Mouse (Mus musculus) liver, embryonic 14.5 days (tissue): ENCODE results near the gene Irs3.

ENCODE experiments used
- CTCF ChIP-seq: IDR thresholded peaks from 2 replicates; pipeline ENCODE4 v1.5.1; 2016; ENCODE audit warnings: antibody characterized with exemption, low read depth, control low read depth
- EP300 ChIP-seq: IDR thresholded peaks from 2 replicates; pipeline ENCODE4 v1.6.1; 2016; ENCODE audit warnings: antibody characterized with exemption, low read depth

DNA sequence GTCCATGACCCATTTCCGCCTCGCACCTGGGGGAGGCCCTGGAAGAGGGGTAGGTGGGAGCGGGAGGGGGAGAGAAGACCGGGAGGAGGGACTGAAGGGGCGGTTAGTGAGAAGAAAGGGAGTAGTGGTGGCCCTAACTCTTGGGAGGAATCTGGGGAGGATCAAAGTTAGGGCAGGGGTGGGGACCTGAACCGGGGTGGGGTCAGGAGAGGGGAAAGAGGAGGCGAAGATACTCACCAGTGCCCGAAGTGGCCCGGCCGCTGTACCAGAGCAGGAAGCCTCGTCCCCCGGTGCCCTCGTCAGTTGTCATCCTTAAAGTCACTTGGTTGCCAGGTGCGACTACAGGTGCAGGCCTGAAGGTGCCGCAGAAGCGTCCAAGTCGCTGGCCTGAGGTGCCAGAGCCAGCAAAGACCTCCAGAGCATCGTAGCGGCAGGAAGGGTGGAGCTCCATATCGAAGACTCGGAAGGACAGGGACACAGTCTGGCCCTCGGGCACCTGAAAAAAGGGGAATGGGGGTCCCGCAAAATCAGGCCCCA, 36.8 kb downstream of the Irs3 start:
- TF ChIP-seq CTCF (no peak), EP300 (no peak)
